Mouse (Mus musculus) A20 (cell line): ENCODE measurements around the gene Bach2.

ENCODE experiments used
- DNase-seq: peaks from one replicate; pipeline ENCODE4 v3.0.0-alpha.2; 2011; ENCODE audit warnings: low read depth, low spot score

Bach2 gene

DNA sequence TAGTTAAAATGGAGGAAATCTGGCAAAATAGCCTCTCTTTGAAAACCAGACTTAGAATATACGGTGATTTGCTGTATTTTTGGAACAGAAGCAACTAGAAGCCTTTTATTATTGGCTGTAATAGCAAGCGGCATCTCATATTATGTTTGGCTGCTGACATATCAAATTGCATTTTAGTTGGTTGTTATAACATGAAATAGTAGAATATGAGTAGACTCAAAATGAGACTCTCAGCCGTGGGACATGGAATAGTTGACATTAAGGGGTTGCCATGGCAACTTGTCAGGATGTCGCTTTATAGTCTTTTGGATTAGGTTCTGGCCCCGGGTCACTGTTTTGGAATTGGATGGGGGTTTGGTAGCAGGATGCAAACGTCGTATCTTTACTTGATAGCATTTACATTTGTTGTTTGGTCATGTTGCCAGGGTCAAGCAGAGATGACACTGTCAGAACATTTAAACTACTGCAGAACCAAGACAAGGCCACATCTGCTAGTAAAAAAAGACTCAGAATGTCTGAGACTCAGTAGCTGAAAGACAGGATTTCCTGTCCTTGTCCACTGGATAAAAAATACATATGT is 55.2 kb downstream of the Bach2 start:
- no peak for DNase-seq

DNA sequence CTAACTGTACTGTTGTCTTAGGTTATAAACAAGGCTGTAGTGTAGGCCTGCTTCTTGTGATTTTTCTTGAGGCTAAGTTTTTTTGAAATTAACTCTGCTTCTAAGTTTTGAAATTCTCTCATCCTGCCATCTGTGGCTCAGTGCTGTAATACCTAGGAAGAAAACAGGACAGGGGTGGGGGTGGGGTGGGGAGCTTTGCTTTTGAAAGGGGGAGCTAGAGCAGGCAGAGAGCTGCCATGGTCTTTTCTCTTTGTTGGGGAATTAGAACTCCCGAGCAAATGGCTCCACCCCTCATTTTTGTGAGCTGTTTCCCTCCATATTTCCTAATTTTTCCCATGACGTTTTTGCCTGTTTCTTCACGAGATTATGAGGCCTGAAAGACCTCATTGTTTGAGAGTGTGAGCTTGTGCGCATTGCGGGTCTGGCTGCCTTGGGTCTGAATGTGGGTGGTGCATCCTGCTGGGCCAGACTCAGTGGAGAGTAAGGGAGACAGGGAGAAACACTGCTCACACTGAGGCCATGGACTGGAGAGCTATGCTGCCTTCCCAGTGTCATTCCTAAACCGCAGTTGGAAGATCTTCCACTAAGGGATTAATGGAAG is 58.6 kb downstream of the Bach2 start:
- DNase-seq, result no peak

DNA sequence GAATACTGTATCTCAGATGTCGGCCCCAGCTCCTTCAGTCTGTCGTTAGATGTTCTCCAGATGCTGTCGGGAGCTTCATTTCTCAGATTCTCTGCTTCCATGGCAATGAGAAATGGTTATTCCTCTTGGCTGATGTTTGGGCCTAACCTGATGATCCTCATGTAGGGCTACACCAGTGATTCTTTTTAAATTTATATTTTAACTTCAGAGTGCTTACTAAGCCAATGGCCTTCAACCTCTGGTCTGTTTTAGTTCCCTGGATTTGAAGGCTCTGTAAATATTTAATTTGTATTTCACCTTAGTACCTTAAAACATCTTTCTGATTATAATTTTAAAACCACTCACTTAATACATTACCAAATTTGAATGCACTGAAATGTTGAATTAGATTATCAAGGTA is 60.6 kb downstream of the Bach2 start:
- no peak for DNase-seq

DNA sequence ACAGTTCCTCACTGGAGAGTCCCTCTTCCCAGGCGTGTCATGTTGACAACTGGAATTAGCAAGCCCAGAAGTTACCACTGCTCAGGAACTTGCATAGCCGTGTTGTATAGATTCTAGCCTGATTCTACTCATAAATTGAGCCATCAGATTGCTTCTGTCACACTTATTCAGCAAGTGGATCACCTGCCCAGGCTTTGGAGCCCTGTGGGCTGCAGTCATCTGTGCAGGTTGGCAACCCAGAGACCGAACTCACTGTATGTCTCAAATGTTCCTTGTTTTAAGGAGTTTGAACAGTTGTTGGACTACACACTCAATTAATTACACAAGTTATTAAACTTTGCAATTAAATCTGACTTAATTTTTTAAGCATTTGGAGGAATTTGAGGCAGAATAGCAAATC is 61.4 kb downstream of the Bach2 start:
- DNase-seq, result no peak

DNA sequence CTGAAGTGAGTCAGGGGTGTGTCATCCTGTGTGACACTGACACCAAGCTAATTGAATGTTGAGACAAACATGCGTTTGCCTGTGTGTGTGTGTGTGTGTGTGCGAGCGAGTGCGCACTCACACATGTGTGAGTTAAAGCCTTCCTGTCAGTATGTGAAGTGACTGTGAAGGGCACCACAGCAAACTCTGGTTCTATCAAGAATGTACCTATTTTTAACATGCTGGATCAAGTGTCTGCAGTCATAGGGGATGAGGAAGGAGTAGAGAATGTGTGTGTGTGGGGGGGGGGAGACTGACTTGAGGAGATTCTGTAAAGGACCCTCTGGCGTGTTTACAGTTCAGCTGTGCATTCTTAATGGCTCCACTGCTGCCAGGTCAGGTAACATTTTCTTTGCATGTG is 64.1 kb downstream of the Bach2 start:
- no peak for DNase-seq

DNA sequence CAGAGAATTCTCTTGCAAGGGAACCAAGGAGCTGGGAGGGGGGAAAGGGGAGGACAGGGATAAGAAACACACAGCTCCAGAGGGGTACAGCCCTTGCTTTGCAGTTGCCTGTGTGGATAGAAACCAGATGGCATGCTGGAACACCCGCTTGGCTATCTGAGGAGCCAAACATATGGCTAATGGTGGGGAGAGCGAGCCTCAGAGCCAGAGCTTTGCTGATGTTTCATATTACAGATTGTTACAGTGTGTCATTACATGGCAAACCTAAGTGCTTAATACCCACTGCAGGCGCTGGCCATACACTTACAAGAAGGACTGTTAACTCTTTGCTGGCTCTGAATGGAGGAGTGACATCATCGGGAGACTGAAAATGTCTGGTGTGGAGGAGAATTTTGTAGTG is 64.5 kb downstream of the Bach2 start:
- no peak for DNase-seq

DNA sequence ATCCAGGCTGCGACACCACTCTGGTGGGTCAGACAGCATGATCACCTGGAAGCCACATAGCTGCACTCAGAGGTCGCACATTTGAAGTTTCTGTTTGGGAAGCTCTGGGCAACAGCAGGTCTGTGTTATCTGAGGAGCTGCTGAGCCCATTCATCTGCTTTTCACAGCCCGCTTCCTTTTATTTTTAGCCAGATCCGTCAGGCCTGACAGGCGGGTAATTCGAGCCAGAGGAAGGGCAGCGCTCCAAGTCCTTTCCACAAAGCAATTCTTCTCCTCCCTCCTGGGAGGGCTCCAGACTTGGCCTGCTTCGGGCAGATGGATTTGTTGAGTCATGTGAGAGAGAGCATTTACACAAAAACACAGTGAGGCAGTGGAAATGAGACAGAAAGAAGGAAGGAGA is 65.1 kb downstream of the Bach2 start:
- DNase-seq, result no peak

DNA sequence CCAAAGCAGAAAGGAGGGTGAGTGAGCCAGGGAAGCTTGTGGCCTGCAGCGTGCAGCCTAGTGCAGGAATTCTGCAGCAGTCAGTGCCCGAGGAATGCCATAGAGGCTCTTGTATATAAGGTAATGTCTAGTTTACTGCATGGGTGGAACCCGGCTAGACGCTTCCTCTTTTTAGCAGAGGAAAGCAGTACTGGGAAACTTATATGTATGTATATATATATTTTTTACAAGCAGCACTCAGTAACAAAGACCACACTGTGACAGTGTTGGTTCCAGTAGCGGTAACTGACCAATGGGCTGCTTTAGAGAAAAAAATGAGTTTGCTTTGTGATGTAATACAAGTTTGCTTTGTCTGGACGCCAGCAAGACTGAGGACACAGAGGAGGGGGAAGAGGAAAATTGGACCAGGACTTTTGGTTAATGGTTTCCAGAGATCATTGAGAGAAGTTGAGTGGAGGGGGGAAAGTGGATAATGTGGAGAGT is 65.7 kb downstream of the Bach2 start:
- no peak for DNase-seq

DNA sequence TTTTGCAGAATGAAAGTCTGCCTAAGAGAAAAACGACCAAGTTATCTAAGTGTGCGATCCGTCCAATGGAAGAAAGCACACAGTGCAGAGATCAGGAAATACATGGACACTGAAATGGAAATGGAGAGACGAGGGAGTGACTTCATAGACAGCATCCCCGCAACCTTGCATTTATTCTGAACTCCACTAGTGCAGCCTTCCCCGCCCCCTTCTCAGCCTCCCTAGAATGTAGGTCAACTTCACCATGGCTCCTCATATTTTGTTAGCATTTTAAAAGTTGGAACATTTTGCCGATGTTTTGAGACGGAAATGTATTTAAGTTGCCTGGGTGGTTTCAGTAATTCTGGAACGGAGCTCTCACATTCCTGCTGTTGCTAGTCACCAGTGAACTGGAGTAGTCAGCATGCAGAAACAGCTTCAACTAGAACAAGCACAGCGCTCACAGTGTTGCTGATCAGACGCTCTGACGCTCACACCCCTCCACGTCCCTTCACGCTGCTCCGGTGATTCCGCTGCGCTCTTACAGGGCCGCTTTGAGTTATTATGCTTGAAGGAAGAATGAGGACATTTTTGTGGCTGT is 66.5 kb downstream of the Bach2 start:
- no peak for DNase-seq

DNA sequence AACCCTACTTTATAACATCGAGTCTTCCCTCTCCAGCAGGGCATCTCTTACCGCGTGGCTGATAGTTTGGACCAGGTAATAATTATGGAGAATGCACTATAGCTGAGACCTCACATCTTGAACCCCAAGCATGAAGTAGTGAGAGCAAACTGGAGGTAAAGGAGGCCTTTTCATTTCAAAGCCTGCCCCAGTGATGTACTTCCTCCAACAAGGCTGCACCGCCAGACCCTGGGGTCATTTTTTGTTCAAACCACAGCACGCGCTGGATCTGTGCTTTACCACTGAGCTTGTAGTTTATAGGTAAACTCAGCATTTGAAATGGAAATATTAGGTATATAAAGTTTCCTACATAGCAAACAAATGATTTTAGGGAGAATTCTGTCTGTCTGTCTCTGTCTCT is 67.1 kb downstream of the Bach2 start:
- DNase-seq, result no peak

DNA sequence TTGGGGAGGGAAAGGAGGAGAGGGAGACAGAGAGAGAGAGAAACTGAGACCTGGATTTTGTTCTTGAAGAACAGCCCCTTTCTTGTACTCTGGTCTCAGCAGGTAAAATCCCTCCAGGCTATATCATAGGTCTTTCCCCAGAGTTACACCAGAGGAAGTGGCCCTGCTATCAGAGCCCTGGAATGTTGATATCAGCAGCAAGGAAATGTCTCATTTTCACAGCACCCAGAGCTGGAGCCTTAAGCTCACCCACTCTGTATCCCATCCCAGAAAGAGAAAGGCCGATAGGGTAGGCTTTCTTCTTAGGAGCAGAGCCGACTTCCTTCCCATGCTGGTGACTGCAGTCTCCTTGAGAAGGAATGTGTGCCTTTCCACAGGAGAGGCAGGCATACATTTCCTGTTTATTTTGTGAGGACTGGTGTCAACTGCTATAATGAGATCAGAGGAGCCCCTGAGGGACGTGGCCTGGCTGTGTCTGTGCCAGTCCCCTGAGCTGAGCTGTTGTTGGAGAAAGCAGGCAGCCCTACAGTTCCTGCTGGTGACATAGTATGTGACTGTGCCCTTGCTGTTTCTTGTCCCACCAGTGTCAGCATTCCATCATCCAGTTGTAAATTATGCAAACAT is 67.7 kb downstream of the Bach2 start:
- DNase-seq, result no peak

DNA sequence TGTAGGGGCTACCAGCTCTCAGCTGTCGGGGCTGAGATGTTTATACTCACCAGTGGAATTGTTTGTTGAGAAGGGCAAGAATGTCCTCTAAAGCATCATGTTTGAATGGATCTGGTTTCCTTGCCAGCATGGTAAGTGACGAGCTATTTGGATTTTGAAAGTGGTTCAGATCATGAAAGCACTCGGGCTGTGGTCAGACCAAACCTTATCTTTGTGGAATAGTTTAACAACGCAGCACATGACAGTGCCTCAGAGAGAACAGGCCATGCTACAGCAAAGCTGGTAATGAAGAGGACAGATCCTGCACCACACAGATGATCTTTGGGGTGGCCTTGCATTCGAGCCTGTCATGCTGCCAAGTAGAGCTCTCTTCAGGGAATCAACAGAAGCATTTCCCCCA is 68.6 kb downstream of the Bach2 start:
- DNase-seq, result no peak

DNA sequence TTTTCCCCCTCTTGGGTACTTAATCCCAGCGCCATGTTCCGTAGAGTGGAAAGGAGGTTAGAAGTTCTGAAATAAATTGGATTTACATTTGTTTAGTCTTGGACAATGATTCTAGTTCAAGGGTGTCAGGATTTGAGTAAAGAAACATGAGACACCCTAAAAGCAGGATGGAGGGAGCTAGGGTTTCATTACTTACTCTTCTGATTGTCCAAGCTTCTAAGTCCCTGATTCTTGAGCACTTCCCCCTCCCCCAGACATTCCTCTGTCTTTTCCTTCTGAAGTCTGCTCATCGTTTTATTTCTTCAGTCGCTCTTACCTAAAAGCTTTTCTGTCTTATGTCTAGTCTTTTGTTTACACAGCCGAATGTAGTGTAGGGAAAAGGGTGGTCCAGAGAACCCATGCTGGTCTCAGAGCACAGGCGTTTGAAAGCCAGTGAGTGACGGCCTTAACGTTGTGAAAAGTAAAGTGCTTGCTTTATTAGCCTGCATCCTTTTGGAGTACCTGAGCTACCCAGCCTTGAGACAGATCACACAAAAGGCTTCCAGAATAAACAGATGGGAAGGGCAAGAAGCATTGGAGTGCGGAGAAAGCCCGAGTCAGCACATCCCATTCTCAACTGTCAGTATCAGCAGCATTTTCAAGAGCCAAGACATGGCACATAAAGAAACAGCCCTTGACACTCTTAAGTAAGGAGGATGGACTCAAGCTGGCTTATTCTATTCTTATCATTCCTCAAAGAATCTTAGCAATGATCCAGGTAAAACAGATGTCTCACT is 73.8 kb downstream of the Bach2 start:
- DNase-seq, result no peak

DNA sequence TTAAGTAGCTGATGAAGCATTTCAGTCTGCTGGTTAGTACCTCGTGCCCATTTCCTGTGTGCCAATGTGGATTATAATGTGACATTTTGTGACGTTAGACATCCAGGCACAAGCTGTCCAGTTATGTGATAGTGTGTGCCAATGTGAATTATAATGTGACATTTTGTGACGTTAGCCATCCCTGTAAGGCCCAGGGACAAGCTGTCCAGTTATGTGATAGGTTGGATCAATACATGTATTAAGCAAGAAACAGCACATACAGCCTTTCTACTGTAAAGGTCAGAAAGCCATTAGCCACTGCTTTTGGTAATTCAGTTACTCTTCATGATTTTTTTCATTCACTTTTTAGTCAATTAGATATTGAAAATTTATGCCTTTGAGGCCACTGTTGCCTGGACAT is 76.3 kb downstream of the Bach2 start:
- DNase-seq, result no peak

DNA sequence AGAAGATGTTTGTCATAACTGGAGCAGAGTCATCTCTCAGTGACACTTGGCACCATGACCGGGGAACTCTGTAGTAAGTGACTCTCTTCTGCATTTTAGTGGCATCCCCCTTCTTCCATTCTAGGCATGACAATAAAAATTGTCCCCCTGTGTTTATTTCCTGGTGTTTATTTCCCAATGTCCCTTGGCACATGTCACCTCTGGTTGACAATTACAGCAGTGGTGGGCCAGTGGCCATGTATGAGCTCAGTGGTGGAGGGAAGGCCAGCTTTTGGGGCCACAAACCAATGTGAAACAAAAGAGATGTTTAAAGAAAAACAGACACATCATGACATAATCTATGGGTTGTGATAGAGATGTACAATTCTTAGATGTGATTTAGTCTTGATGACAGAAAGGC is 80.0 kb downstream of the Bach2 start:
- no peak for DNase-seq

DNA sequence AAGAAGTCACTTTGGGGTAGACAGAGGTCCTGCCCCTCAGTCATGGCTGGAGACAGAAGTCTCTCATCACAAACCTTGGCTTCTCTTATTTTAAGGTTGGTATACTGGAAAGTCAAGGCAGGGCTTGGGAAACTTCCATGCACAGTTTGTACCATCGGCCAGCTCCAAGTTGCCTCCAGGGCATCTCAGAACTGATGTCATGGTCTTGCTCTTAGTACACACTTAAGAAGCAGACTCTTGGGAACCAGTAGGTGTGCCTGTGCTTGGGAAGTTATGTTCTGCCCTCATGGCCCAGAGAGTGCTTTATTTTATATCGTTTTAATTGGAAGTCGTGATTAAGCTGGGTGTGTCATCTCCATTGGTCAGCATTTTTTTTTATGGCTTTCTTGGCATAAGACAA is 80.7 kb downstream of the Bach2 start:
- no peak for DNase-seq

DNA sequence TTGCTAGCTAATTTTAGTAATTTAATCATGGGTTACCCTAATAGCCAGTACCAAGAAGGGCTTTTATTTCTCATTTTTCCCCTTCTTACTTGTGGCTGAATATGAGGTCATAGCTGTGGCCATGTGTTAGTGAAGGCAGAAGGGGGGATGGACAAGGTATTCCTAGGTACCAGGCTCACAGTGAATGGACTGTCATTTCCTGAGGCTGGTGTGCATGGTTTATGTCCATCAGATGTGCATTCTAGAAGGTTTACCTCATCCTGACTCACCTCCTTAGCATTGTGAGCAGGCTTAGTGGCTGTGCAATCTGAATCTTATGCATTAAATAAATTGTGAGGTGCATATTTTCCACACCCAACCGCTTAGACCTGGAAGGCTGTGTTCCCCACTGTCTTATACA is 81.4 kb downstream of the Bach2 start:
- no peak for DNase-seq

DNA sequence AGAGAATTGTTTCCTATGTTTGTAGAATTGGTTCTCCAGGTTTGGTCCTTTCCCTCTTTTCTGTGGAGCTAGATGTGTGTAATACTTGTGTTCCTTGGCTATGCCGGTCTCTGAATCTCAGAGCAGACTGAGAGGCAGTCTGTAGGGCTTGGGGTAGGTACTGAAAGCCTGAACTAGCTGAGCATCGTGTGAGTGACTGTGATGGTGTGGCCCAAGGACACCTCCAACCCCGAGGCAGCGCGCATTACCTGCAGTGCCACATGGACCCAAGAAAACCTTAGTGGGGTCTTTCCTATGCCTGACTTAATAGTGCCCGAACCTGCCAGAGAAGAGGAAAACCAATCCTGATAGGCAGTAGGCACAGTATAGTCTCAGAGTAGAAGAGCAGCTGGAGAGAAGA is 85.5 kb downstream of the Bach2 start:
- DNase-seq, result no peak

DNA sequence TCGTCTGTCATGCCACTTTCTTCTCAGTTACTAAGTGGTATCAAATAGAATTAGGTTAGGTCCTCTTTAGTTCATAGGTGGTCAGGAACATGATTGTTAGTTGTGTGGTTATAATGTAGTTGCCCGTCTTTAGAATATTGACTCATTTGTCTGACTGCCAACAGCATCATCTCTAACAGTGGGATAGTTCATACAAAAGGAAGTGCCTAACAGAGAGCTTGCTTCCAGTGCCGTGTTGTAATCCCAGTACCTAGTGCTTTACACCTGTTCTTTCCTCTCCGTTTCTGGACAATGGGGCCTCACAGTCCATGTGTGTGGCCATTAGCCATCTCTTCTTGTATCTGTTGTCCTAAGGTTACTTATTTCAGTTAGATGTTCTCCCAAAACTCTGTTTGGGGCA is 86.4 kb downstream of the Bach2 start:
- DNase-seq, result no peak

DNA sequence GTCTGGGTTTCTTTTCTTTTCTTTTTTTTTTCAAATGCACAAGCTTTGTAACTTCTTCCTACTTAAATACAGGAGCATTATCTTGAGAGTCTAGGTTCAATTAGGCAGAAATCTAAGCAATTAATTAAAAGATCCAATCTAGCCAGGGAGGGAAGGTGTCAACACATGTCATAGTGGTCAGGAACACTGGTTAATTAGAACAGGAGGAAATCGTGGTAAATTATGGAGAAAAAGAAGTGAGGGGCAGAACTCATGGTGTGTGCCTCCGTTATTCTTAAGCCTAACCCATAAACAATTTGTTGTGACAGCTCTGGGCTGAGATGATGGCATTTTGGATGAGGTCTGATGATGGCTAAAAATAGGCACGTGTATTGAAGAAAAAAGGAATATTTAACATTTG is 87.0 kb downstream of the Bach2 start:
- no peak for DNase-seq

DNA sequence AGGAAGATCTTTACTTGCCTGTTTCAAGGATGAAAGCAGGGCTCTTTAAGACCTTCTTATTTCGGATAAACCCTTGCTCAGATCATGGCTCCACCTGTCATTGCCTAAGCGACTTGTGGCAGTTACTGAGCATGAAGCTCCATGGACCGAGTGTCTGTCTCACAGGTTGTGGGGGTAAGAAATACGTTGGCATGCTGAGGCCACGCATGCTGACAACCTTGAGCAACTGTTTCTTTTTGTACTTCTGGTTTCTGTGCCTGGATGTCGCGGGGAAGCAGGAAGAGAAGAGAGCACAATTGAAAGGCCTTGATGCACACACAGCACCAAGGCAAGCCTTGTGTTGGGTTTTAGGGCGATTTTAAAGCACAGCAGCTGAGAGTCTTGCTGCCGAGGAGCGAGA is 87.7 kb downstream of the Bach2 start:
- DNase-seq, result no peak

DNA sequence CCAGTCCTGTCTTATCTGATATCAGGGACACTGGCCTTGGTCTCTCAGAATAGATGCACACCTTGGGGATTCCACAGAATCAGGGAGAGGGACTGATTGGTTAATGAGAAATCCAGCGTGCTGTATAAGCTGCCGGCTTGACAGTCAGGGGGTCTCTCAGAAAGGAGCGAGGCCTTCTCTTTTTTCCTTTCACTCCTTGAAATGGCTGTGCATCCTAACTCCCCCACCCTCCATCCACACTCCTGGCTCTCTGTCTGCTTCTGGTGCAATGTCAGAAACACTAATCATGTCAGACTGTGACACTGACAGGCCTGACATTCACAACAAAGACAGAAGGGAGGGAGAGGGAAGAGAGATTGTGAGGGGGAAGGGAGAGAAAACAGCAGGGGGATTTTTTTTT is 88.3 kb downstream of the Bach2 start:
- no peak for DNase-seq
